Mouse (Mus musculus) cortical plate, adult 2 months (tissue): ENCODE measurements around the gene Kri1.

Experiments used
- CTCF ChIP-seq: fragments of 200-500 bp; IDR thresholded peaks from 2 replicates; pipeline ENCODE4 v1.5.1; 2011; ENCODE audit warnings: mild to moderate bottlenecking, control low read depth, low read length; ENCODE audit not compliant: insufficient read depth; ENCODE audit errors: extremely low read depth
- POLR2A ChIP-seq: fragments of 200-500 bp; IDR thresholded peaks from 2 replicates; pipeline ENCODE4 v1.6.1; 2011; ENCODE audit warnings: mild to moderate bottlenecking, low read length, control low read depth; ENCODE audit not compliant: insufficient read depth; ENCODE audit errors: extremely low read depth

- no peak for TF ChIP-seq CTCF
- no peak for TF ChIP-seq POLR2A
Measured at GRCm38 (mm10) chr9:21329041-21329440, 41.3 kb upstream of the Kri1 start.
